Mouse (Mus musculus) CH12.LX (cell line): ENCODE results near the gene Rpp25. TPM values are rescaled to one million over a fixed set of nuclear protein-coding genes. Genes with fewer than 3 reads are reported as not detected.
A peak's percentile ranks its signal among the peaks of the same experiment; 100 is the strongest.

Experiments
- DNase-seq: peaks from one replicate; pipeline ENCODE4 v3.0.0-alpha.2; 2013; ENCODE audit errors: extremely low read depth
- H3K27ac ChIP-seq: 2 replicates; pipeline ENCODE4 v1.5.1; 2012; ENCODE audit warnings: low read depth, mild to moderate bottlenecking, control low read depth, moderate library complexity; ENCODE audit not compliant: insufficient read depth
- H3K27me3 ChIP-seq: replicated peaks from 2 replicates; pipeline ENCODE3; 2012; ENCODE audit warnings: inconsistent platforms
- H3K36me3 ChIP-seq, 2 experiments: replicated peaks in 1 of 2; 2 replicates each; pipeline versions ENCODE3 to v1.6.1; 2012; ENCODE audit warnings: inconsistent platforms in 1 of 2, low read length in 1 of 2, mild to moderate bottlenecking in 1 of 2, mixed read lengths in 1 of 2, moderate library complexity in 1 of 2; ENCODE audit not compliant: control insufficient read depth in 1 of 2, insufficient read depth in 1 of 2
- H3K4me1 ChIP-seq, 2 experiments: 2 replicates each; pipeline ENCODE4 v1.6.1; 2012; ENCODE audit warnings: inconsistent platforms in 1 of 2, moderate library complexity in 1 of 2; ENCODE audit not compliant: insufficient read depth in 2 of 2, control insufficient read depth in 1 of 2
- H3K4me2 ChIP-seq: 2 replicates; pipeline ENCODE4 v1.6.1; 2012; ENCODE audit warnings: low read depth, mild to moderate bottlenecking, control low read depth; ENCODE audit not compliant: poor library complexity, insufficient read depth, severe bottlenecking
- H3K4me3 ChIP-seq, 3 experiments: fragments of 150-350 bp in 1 of 3; sonication (generic) in 1 of 3; replicated peaks in 1 of 3; 2 replicates each; pipeline versions ENCODE3 to v1.5.1; 2011 to 2012; ENCODE audit warnings: low read depth in 2 of 3, low read length in 2 of 3, mild to moderate bottlenecking in 2 of 3, moderate library complexity in 2 of 3, control low read depth in 1 of 3, improper control_type of control experiment in 1 of 3, inconsistent platforms in 1 of 3, mixed read lengths in 1 of 3; ENCODE audit not compliant: poor library complexity in 1 of 3
- H3K79me2 ChIP-seq: replicated peaks from 2 replicates; pipeline ENCODE4 v1.6.1; 2012; ENCODE audit warnings: mild to moderate bottlenecking, moderate library complexity; ENCODE audit not compliant: control insufficient read depth, poor library complexity, insufficient read depth, severe bottlenecking; ENCODE audit errors: extremely low read depth
- H3K9ac ChIP-seq: 2 replicates; pipeline ENCODE4 v1.6.1; 2012; ENCODE audit warnings: low read depth, mild to moderate bottlenecking, control low read depth, moderate library complexity; ENCODE audit not compliant: insufficient read depth
- H3K9me3 ChIP-seq: replicated peaks from 2 replicates; pipeline ENCODE3; 2012; ENCODE audit warnings: low read length, inconsistent platforms, mixed read lengths
- BHLHE40 ChIP-seq: IDR thresholded peaks from 2 replicates; pipeline ENCODE4 v1.6.1; 2011; ENCODE audit warnings: mild to moderate bottlenecking, low read depth, low read length, improper control_type of control experiment
- CHD1 ChIP-seq: IDR thresholded peaks from 2 replicates; pipeline ENCODE4 v1.6.1; 2012; ENCODE audit warnings: low read depth, low read length, improper control_type of control experiment, inconsistent platforms
- CHD2 ChIP-seq: IDR thresholded peaks from 2 replicates; pipeline ENCODE4 v1.6.1; 2011; ENCODE audit warnings: low read length, improper control_type of control experiment
- CTCF ChIP-seq, 2 experiments: IDR thresholded peaks in 1 of 2; conservative IDR thresholded peaks in 1 of 2; 2 replicates each; pipeline ENCODE4 v1.5.1; 2011 to 2012; ENCODE audit warnings: low read depth in 2 of 2, low read length in 2 of 2, improper control_type of control experiment in 1 of 2, inconsistent platforms in 1 of 2, mild to moderate bottlenecking in 1 of 2, moderate library complexity in 1 of 2
- ELF1 ChIP-seq: IDR thresholded peaks from 2 replicates; pipeline ENCODE4 v1.6.1; 2014; ENCODE audit warnings: low read depth, mild to moderate bottlenecking, inconsistent platforms, low read length, improper control_type of control experiment
- EP300 ChIP-seq: IDR thresholded peaks from 2 replicates; pipeline ENCODE4 v1.6.1; 2011; ENCODE audit warnings: low read length, improper control_type of control experiment
- ETS1 ChIP-seq: conservative IDR thresholded peaks from 2 replicates; pipeline ENCODE4 v1.6.1; 2012; ENCODE audit warnings: low read depth, mild to moderate bottlenecking, inconsistent platforms, low read length, improper control_type of control experiment, moderate library complexity
- GABPA ChIP-seq: IDR thresholded peaks from 2 replicates; pipeline ENCODE4 v1.6.1; 2012; ENCODE audit warnings: low read depth, low read length, improper control_type of control experiment, inconsistent platforms; ENCODE audit not compliant: insufficient replicate concordance
- HCFC1 ChIP-seq: IDR thresholded peaks from 2 replicates; pipeline ENCODE4 v1.6.1; 2012; ENCODE audit warnings: low read depth, mild to moderate bottlenecking, inconsistent platforms, low read length, improper control_type of control experiment
- IRF4 ChIP-seq: IDR thresholded peaks from 2 replicates; pipeline ENCODE4 v1.6.1; 2014; ENCODE audit warnings: low read depth, mild to moderate bottlenecking, inconsistent platforms, low read length, improper control_type of control experiment
- JUND ChIP-seq: conservative IDR thresholded peaks from 2 replicates; pipeline ENCODE4 v1.6.1; 2011; ENCODE audit warnings: low read depth, low read length, improper control_type of control experiment
- MAX ChIP-seq: IDR thresholded peaks from 2 replicates; pipeline ENCODE4 v1.6.1; 2011; ENCODE audit warnings: low read length, improper control_type of control experiment
- MAZ ChIP-seq: IDR thresholded peaks from 2 replicates; pipeline ENCODE4 v1.6.1; 2012; ENCODE audit warnings: low read depth, mild to moderate bottlenecking, inconsistent platforms, low read length, improper control_type of control experiment, moderate library complexity
- MXI1 ChIP-seq: IDR thresholded peaks from 2 replicates; pipeline ENCODE4 v1.6.1; 2011; ENCODE audit warnings: mild to moderate bottlenecking, low read depth, low read length, improper control_type of control experiment
- MYC ChIP-seq: IDR thresholded peaks from 2 replicates; pipeline ENCODE4 v1.6.1; 2011; ENCODE audit warnings: low read depth, mild to moderate bottlenecking, improper control_type of control experiment, low read length
- NELFE ChIP-seq: IDR thresholded peaks from 2 replicates; pipeline ENCODE4 v1.6.1; 2011; ENCODE audit warnings: low read depth, low read length, improper control_type of control experiment
- NRF1 ChIP-seq: IDR thresholded peaks from 2 replicates; pipeline ENCODE4 v1.6.1; 2014; ENCODE audit warnings: low read depth, mild to moderate bottlenecking, inconsistent platforms, low read length, improper control_type of control experiment, moderate library complexity
- PAX5 ChIP-seq: IDR thresholded peaks from 2 replicates; pipeline ENCODE4 v1.6.1; 2012; ENCODE audit warnings: low read length, inconsistent platforms, mixed read lengths
- POLR2A ChIP-seq: IDR thresholded peaks from 2 replicates; pipeline ENCODE4 v1.6.1; 2011; ENCODE audit warnings: low read depth, mild to moderate bottlenecking, improper control_type of control experiment, low read length
- POLR2AphosphoS2 ChIP-seq: IDR thresholded peaks from 2 replicates; pipeline ENCODE4 v1.6.1; 2011; ENCODE audit warnings: low read depth, low read length, improper control_type of control experiment
- RAD21 ChIP-seq: IDR thresholded peaks from 2 replicates; pipeline ENCODE4 v1.6.1; 2011; ENCODE audit warnings: low read depth, mild to moderate bottlenecking, low read length, improper control_type of control experiment, moderate library complexity
- RCOR1 ChIP-seq: conservative IDR thresholded peaks from 2 replicates; pipeline ENCODE4 v1.6.1; 2012; ENCODE audit warnings: low read depth, mild to moderate bottlenecking, inconsistent platforms, low read length, improper control_type of control experiment
- SIN3A ChIP-seq: IDR thresholded peaks from 2 replicates; pipeline ENCODE4 v1.6.1; 2012; ENCODE audit warnings: low read length, improper control_type of control experiment, inconsistent platforms
- SMC3 ChIP-seq: IDR thresholded peaks from 2 replicates; pipeline ENCODE4 v1.6.1; 2011; ENCODE audit warnings: low read depth, low read length, improper control_type of control experiment
- TCF12 ChIP-seq: IDR thresholded peaks from 2 replicates; pipeline ENCODE4 v1.6.1; 2014; ENCODE audit warnings: low read depth, mild to moderate bottlenecking, inconsistent platforms, low read length, improper control_type of control experiment
- USF1 ChIP-seq: IDR thresholded peaks from 2 replicates; pipeline ENCODE4 v1.6.1; 2014; ENCODE audit warnings: low read depth, mild to moderate bottlenecking, inconsistent platforms, low read length, improper control_type of control experiment
- USF2 ChIP-seq: conservative IDR thresholded peaks from 2 replicates; pipeline ENCODE4 v1.6.1; 2011; ENCODE audit warnings: low read depth, low read length, improper control_type of control experiment
- ZC3H11A ChIP-seq: IDR thresholded peaks from 2 replicates; pipeline ENCODE4 v1.6.1; 2012; ENCODE audit warnings: low read depth, mild to moderate bottlenecking, inconsistent platforms, low read length, improper control_type of control experiment
- ZKSCAN1 ChIP-seq: IDR thresholded peaks from 2 replicates; pipeline ENCODE4 v1.6.1; 2012; ENCODE audit warnings: low read depth, inconsistent platforms, low read length, improper control_type of control experiment, borderline replicate concordance
- ZNF384 ChIP-seq: IDR thresholded peaks from 2 replicates; pipeline ENCODE4 v1.6.1; 2012; ENCODE audit warnings: low read depth, low read length, improper control_type of control experiment, inconsistent platforms
- dilution Hi-C: fragments of 300-500 bp; cut with MboI; formaldehyde crosslinking; loops from 2 replicates; pipeline ENCODE4 v1.14.3; 2020; ENCODE audit warnings: low sequenced_read_pairs; ENCODE audit not compliant: extremely low pct_unique_long_range_greater_than_20kb, extremely low pct_ligation_motif_present
- in situ Hi-C: fragments of 300-500 bp; cut with MboI; formaldehyde crosslinking; loops from 3 replicates; pipeline ENCODE4 v1.14.3; 2019; ENCODE audit warnings: low sequenced_read_pairs, low pct_ligation_motif_present, low pct_unique_long_range_greater_than_20kb, mixed read lengths
- polyA plus RNA-seq: library from polyadenylated mRNA; unstranded; fragments of >175 nt; gene quantifications from 2 replicates; pipeline ENCODE4 v1.2.1, GENCODE M21; 2012; ENCODE audit warnings: low read depth; ENCODE audit not compliant: insufficient read length
- total RNA-seq, 2 experiments: library from RNA; depleted of rRNA; stranded (reverse); fragments of 300-350 nt in 1 of 2; fragments of >200 nt in 1 of 2; gene quantifications; 2 replicates each; pipeline ENCODE4 v1.2.3; 2012 to 2014

Gene Rpp25
- total and polyA plus RNA-seq, 3 experiments = 0.21 TPM; not detected in 2

GRCm38 (mm10) chr9:57550126-57550862 is 46.5 kb downstream of the Rpp25 start:
- TF ChIP-seq RAD21 (no peak), ZNF384 (no peak), POLR2AphosphoS2 (no peak), ZKSCAN1 (no peak), MYC (no peak)
- peaks cover 43 to 56% of the 10 kb centered on the region in 2 experiments for H3K36me3 ChIP-seq
- dilution Hi-C loops = no loop called here
- in situ Hi-C loops = no loop called here
- no peak for DNase-seq
- H3K4me3 ChIP-seq = no peak overlapping the region
- no peak overlapping the region for H3K27ac ChIP-seq
- H3K9me3 ChIP-seq = no peaks in the 10 kb centered on the region
- H3K9ac ChIP-seq = no peak overlapping the region
- H3K79me2 ChIP-seq = no peaks in the 10 kb centered on the region
- H3K27me3 ChIP-seq = no peaks in the 10 kb centered on the region
- H3K4me1 ChIP-seq = peaks cover 3 to 18% of the 10 kb centered on the region in 2 experiments
- H3K4me2 ChIP-seq = no peak overlapping the region

GRCm38 (mm10) chr9:57552139-57552887 is 48.5 kb downstream of the Rpp25 start, which contains the start of gene Mpi:
Gene Mpi (minus strand): TSS chr9:57552763.
- H3K9me3 ChIP-seq = no peaks in the 10 kb centered on the region
- H3K27me3 ChIP-seq = no peaks in the 10 kb centered on the region
- H3K27ac ChIP-seq = no peak within 1 kb of the TSS
- peak; percentile 61 for DNase-seq
- dilution Hi-C loops = no loop called here
- peak within 1 kb of the TSS; percentile 66 for H3K9ac ChIP-seq
- H3K79me2 ChIP-seq = no peaks in the 10 kb centered on the region
- peak within 1 kb of the TSS; percentile 22 for H3K4me2 ChIP-seq
- H3K4me1 ChIP-seq = peaks cover 5 to 26% of the 10 kb centered on the region in 2 experiments
- in situ Hi-C loops = no loop called here
- H3K4me3 ChIP-seq = peak within 1 kb of the TSS; percentile 84 to 92 (median 86)
- peaks cover 26 to 36% of the 10 kb centered on the region in 2 experiments for H3K36me3 ChIP-seq
- no peak for TF ChIP-seq CTCF (conservative IDR thresholded peaks at IDR 0.05 in 1 of 2, IDR thresholded peaks at IDR 0.05 in 1 of 2; ENCODE audit: low read depth in 2 of 2, low read length in 2 of 2)
- no peak for TF ChIP-seq RCOR1
- TF ChIP-seq GABPA = peak; percentile 55; the same call in 1 of the 2 replicates
- TF ChIP-seq MAZ = no peak
- TF ChIP-seq NRF1 = 0 out of 2 replicates have a peak, but pooled peaks have one; percentile 37
- TF ChIP-seq CHD2 = peak; percentile 59; the same call in 1 of the 2 replicates
- no peak for TF ChIP-seq ZKSCAN1
- TF ChIP-seq MYC = peak; percentile 65; the same call in 1 of the 2 replicates
- TF ChIP-seq USF1 = no peak
- TF ChIP-seq JUND = no peak
- peak; percentile 60; the same call in 1 of the 2 replicates for TF ChIP-seq TCF12
- no peak for TF ChIP-seq CHD1
- TF ChIP-seq POLR2AphosphoS2 = no peak
- peak; percentile 98 for TF ChIP-seq HCFC1
- peak; percentile 92 for TF ChIP-seq SIN3A
- peak; percentile 87 for TF ChIP-seq NELFE
- TF ChIP-seq USF2 = no peak
- TF ChIP-seq BHLHE40 = 0 out of 2 replicates have a peak, but pooled peaks have one; percentile 15
- TF ChIP-seq EP300 = 0 out of 2 replicates have a peak, but pooled peaks have one; percentile 18
- TF ChIP-seq PAX5 = no peak
- TF ChIP-seq MXI1 = no peak
- TF ChIP-seq ELF1 = peak; percentile 76
- TF ChIP-seq POLR2A = peak; percentile 78
- TF ChIP-seq SMC3 = no peak
- TF ChIP-seq ZC3H11A = no peak
- TF ChIP-seq ETS1 = no peak
- 0 out of 2 replicates have a peak, but pooled peaks have one; percentile 33 for TF ChIP-seq MAX
- TF ChIP-seq IRF4 = 0 out of 2 replicates have a peak, but pooled peaks have one; percentile 33
